24 mouse cellular contexts compared by ENCODE assay signal in the genomic region with DNA sequence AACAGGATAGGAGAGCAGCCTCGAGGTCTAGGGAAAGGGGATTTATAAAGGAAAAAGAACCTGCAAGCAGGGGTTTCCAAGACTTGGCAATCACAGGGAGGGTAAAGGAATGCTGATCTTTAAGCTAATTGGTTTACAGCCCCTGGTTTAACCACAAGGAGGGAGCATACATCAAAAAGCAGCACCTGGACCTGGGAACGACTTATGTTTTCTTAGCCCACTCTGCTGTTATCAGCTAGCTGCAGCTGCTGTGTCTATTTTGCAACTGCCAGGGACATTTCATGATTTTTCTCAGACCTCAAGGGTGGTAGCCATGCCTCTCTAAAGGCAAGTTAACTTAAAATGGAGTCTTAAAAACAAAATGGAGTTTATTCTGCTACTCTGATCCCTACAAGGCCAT. TPM values are rescaled to one million over a fixed set of nuclear protein-coding genes. Genes with fewer than 3 reads are reported as not detected.
"Had no signal": no experiment of that assay in that cellular context is flagged by ENCODE, and none has a peak within 500 bp of the region (broad histone marks: within the 10 kb centered on the region; RNA-seq: fewer than 3 reads in every experiment).

No protein-coding gene starts in this region.

- H3K36me3 ChIP-seq: liver, embryonic 12.5 days; liver, embryonic 15.5 days; midbrain, embryonic 13.5 days; neural tube, embryonic 12.5 days; stomach, embryonic 15.5 days had no signal

- H3K4me2 ChIP-seq: liver, embryonic 12.5 days; liver, embryonic 15.5 days; lung, embryonic 14.5 days; midbrain, embryonic 11.5 days; midbrain, embryonic 13.5 days; neural tube, embryonic 12.5 days; stomach, embryonic 15.5 days had no signal

- H3K4me1 ChIP-seq: liver, embryonic 12.5 days; liver, embryonic 15.5 days; midbrain, embryonic 13.5 days; neural tube, embryonic 12.5 days; stomach, embryonic 15.5 days had no signal

- DNase-seq: lung, adult 18-20 months; lung, embryonic 14.5 days; lung, postnatal 14 days; lung, postnatal 36 days; right cerebral cortex, postnatal 14 days; thymus, adult 2 months; thymus, postnatal 25 days; thymus, postnatal 4 days had no signal

- H3K9me3 ChIP-seq: liver, embryonic 12.5 days; liver, embryonic 15.5 days; midbrain, embryonic 13.5 days; neural tube, embryonic 12.5 days; stomach, embryonic 15.5 days had no signal

- H3K27me3 ChIP-seq: liver, embryonic 12.5 days; liver, embryonic 15.5 days; midbrain, embryonic 13.5 days; neural tube, embryonic 12.5 days; stomach, embryonic 15.5 days had no signal

- H3K9ac ChIP-seq: liver, embryonic 12.5 days; liver, embryonic 15.5 days; lung, embryonic 14.5 days; midbrain, embryonic 13.5 days; neural tube, embryonic 12.5 days; stomach, embryonic 15.5 days had no signal

- H3K27ac ChIP-seq: liver, embryonic 12.5 days; liver, embryonic 15.5 days; macrophage; midbrain, embryonic 13.5 days; neural tube, embryonic 12.5 days; stomach, embryonic 15.5 days; stomach, postnatal 0 days had no signal

- H3K4me3 ChIP-seq: liver, embryonic 12.5 days; liver, embryonic 15.5 days; midbrain, embryonic 13.5 days; myocyte; neural tube, embryonic 12.5 days; stomach, embryonic 15.5 days had no signal

- ATAC-seq: liver, embryonic 12.5 days; midbrain, embryonic 13.5 days; midbrain, embryonic 16.5 days had no signal

RNA-seq across cellular contexts. Expression of a gene that starts 5.3 kb away (rescaled TPM):
- polyA plus RNA-seq: midbrain, embryonic 11.5 days; midbrain, embryonic 16.5 days; neural tube, embryonic 14.5 days had no signal

RNA-seq across cellular contexts. Expression of a gene that starts 24.8 kb away (rescaled TPM):
- total RNA-seq: megakaryocyte, adult 5-6 weeks; neutrophil, adult 5-6 weeks had no signal
- polyA plus RNA-seq: liver, embryonic 12.5 days; liver, embryonic 15.5 days; lung, embryonic 14.5 days; lung, embryonic 16.5 days; macrophage; midbrain, embryonic 13.5 days; midbrain, embryonic 16.5 days; myocyte; neural tube, embryonic 12.5 days; neural tube, embryonic 14.5 days; testis, adult 2 months; urinary bladder, adult 2 months had no signal

RNA-seq across cellular contexts. Expression of a gene that starts 34.2 kb away (rescaled TPM):
- polyA plus RNA-seq: midbrain, embryonic 11.5 days; midbrain, embryonic 13.5 days; midbrain, embryonic 16.5 days; myocyte; neural tube, embryonic 14.5 days; testis, adult 2 months had no signal

RNA-seq across cellular contexts. Expression of a gene that starts 37.9 kb away (rescaled TPM):
- total RNA-seq: megakaryocyte, adult 5-6 weeks; neutrophil, adult 5-6 weeks had no signal
- polyA plus RNA-seq: liver, embryonic 12.5 days; liver, embryonic 15.5 days; lung, embryonic 14.5 days; lung, embryonic 16.5 days; macrophage; midbrain, embryonic 11.5 days; midbrain, embryonic 13.5 days; midbrain, embryonic 16.5 days; myocyte; neural tube, embryonic 12.5 days; neural tube, embryonic 14.5 days; stomach, embryonic 15.5 days; stomach, postnatal 0 days; thymus, adult 2 months; urinary bladder, adult 2 months had no signal
